Mouse (Mus musculus): Measurements from ENCODE around the gene Lrpap1. TPM values are rescaled to one million over a fixed set of nuclear protein-coding genes. Genes with fewer than 3 reads are reported as not detected.

Gene Lrpap1
- total and polyA plus RNA-seq, 2 experiments from 2014 or later, result 78.9 to 177 TPM

DNA sequence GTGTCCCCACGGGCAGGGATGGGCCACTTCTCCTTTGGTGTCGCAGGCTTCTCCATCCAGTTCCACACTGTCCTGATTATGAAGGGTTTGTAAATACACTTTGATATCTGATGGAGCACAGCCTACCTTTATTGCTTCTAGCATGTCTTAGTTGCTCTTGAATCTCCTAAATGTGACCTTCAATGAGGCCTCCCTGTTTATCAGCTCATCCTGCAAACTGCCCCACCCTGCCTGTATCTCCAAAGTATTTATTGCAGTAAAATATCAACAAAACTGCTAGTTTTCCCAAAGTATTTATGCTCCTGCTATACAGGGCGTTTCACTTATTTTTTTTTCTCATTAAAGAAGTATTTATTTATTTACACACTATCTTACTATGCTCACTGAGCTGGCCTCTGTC is 10.4 kb upstream of the Lrpap1 start:
- Histone ChIP-seq H3K27ac (ENCODE audit: low read depth, low read length) (no peak overlapping the region), H3K9ac (replicated peaks; ENCODE audit: low read length, poor library complexity, severe bottlenecking) (no peak overlapping the region), H3K4me2 (ENCODE audit: low read depth, low read length, poor library complexity, severe bottlenecking) (no peak overlapping the region), H3K4me3 (ENCODE audit: low read depth, low read length) (no peak overlapping the region), H3K9me3 (ENCODE audit: low read length) (no peaks in the 10 kb centered on the region), H3K36me3 (ENCODE audit: insufficient read depth, low read length) (no peaks in the 10 kb centered on the region), H3K4me1 (ENCODE audit: insufficient read depth, low read length) (no peaks in the 10 kb centered on the region), H3K27me3 (ENCODE audit: insufficient read depth, low read length) (no peaks in the 10 kb centered on the region)
- DNase-seq (ENCODE audit: low spot score), result no peak
- TF ChIP-seq CTCF (IDR thresholded peaks at IDR 0.05), result no peak
- WGBS, result 82% methylated on average over 3 of the region's 3 CpGs
- ATAC-seq (ENCODE audit: low FRiP score), result no peak

DNA sequence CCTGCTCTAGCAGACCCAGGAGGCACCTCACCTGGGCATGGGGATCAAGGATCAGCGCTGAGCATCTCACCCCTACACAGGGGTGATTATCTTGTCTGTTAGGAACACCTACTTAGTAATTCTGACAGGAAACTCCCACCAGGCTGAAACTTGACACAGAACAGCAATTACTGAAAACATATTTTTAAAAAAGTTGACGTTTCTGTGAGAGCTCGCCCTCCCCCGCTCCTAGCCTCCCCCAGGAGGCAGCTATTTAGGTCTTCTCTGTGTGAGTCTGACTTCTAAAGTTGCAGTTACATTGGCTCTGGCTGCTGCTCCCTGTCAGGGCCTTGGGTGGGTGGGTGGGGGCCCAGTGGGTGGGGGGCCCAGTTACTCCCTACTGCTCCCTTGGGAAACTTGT is 6.9 kb upstream of the Lrpap1 start:
- Histone ChIP-seq H3K27me3 (ENCODE audit: insufficient read depth, low read length) (no peaks in the 10 kb centered on the region), H3K27ac (ENCODE audit: low read depth, low read length) (no peak overlapping the region)
- 59% methylated on average over 4 of the region's 4 CpGs for WGBS

DNA sequence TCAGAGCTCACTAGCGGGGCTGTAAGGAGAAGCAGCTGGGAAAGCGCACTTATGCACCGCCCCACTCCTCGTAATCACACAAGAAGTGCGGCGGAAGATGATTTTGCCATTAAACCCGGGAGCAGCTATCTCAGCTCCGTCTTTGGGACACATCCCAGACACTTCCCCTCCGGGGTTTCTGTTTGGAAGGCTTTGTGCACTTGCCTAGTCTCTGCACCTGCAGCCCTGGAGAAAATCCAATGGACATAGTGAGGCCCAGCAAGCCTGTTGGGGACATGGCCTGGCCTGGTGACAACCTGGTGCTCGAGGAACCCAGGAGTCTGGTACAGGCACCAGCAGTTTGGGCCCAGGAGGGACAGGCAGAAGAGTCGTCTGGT is 344 bp upstream of the Lrpap1 start:
- WGBS, result 4% methylated on average over 11 of the region's 11 CpGs
- ATAC-seq (ENCODE audit: low FRiP score), result peak; percentile 18
- peak overlapping the region; percentile 67 for H3K4me3 ChIP-seq (ENCODE audit: low read depth, low read length)
- H3K4me2 ChIP-seq (ENCODE audit: low read depth, low read length, poor library complexity, severe bottlenecking), result peak overlapping the region; percentile 62
- H3K27me3 ChIP-seq (ENCODE audit: insufficient read depth, low read length), result no peaks in the 10 kb centered on the region
- no peaks in the 10 kb centered on the region for H3K9me3 ChIP-seq (ENCODE audit: low read length)
- H3K36me3 ChIP-seq (ENCODE audit: insufficient read depth, low read length), result peaks cover 15% of the 10 kb centered on the region
- peak overlapping the region; percentile 83 for H3K27ac ChIP-seq (ENCODE audit: low read depth, low read length)
- H3K4me1 ChIP-seq (ENCODE audit: insufficient read depth, low read length), result peaks cover 14% of the 10 kb centered on the region
- H3K9ac ChIP-seq (replicated peaks; ENCODE audit: low read length, poor library complexity, severe bottlenecking), result peak overlapping the region; percentile 81; the same call in 1 of the 2 replicates
- no peak for TF ChIP-seq CTCF (IDR thresholded peaks at IDR 0.05)
- DNase-seq (ENCODE audit: low spot score), result no peak

More for the DNA sequence above, 6.9 kb upstream of the Lrpap1 start:
- Histone ChIP-seq H3K9me3 (ENCODE audit: low read length) (no peaks in the 10 kb centered on the region), H3K4me2 (ENCODE audit: low read depth, low read length, poor library complexity, severe bottlenecking) (no peak overlapping the region), H3K4me1 (ENCODE audit: insufficient read depth, low read length) (no peaks in the 10 kb centered on the region), H3K9ac (replicated peaks; ENCODE audit: low read length, poor library complexity, severe bottlenecking) (no peak overlapping the region), H3K36me3 (ENCODE audit: insufficient read depth, low read length) (no peaks in the 10 kb centered on the region), H3K4me3 (ENCODE audit: low read depth, low read length) (no peak overlapping the region)
- DNase-seq (ENCODE audit: low spot score), result no peak
- no peak for TF ChIP-seq CTCF (IDR thresholded peaks at IDR 0.05)
- ATAC-seq (ENCODE audit: low FRiP score), result no peak

- Histone ChIP-seq H3K27me3 (ENCODE audit: insufficient read depth, low read length) (no peaks in the 10 kb centered on the region), H3K4me3 (ENCODE audit: low read depth, low read length) (peak overlapping the region; percentile 67), H3K9ac (replicated peaks; ENCODE audit: low read length, poor library complexity, severe bottlenecking) (peak overlapping the region; percentile 81), H3K27ac (ENCODE audit: low read depth, low read length) (no peak overlapping the region), H3K4me2 (ENCODE audit: low read depth, low read length, poor library complexity, severe bottlenecking) (peak overlapping the region; percentile 62), H3K4me1 (ENCODE audit: insufficient read depth, low read length) (peaks cover 14% of the 10 kb centered on the region), H3K36me3 (ENCODE audit: insufficient read depth, low read length) (peaks cover 30% of the 10 kb centered on the region), H3K9me3 (ENCODE audit: low read length) (no peaks in the 10 kb centered on the region)
- DNase-seq (ENCODE audit: low spot score) (no peak), ATAC-seq (ENCODE audit: low FRiP score) (no peak)
- WGBS, result 54% methylated on average over 8 of the region's 8 CpGs
- no peak for TF ChIP-seq CTCF (IDR thresholded peaks at IDR 0.05)
These were observed 1.2 kb downstream of the Lrpap1 start for GRCm38 (mm10) chr5:35104183-35104959.

GRCm38 (mm10) chr5:35103528-35103927 is 2.0 kb downstream of the Lrpap1 start:
- Histone ChIP-seq H3K36me3 (ENCODE audit: insufficient read depth, low read length) (peaks cover 38% of the 10 kb centered on the region), H3K9ac (replicated peaks; ENCODE audit: low read length, poor library complexity, severe bottlenecking) (0 out of 2 replicates have a peak overlapping the region, but pooled peaks have one; percentile 81), H3K4me1 (ENCODE audit: insufficient read depth, low read length) (peaks cover 14% of the 10 kb centered on the region), H3K4me2 (ENCODE audit: low read depth, low read length, poor library complexity, severe bottlenecking) (peak overlapping the region; percentile 62), H3K9me3 (ENCODE audit: low read length) (no peaks in the 10 kb centered on the region), H3K27me3 (ENCODE audit: insufficient read depth, low read length) (no peaks in the 10 kb centered on the region), H3K27ac (ENCODE audit: low read depth, low read length) (no peak overlapping the region), H3K4me3 (ENCODE audit: low read depth, low read length) (no peak overlapping the region)
- TF ChIP-seq CTCF (IDR thresholded peaks at IDR 0.05), result no peak
- DNase-seq (ENCODE audit: low spot score) (no peak), ATAC-seq (ENCODE audit: low FRiP score) (no peak)
- 88% methylated on average over 2 of the region's 2 CpGs for WGBS

GRCm38 (mm10) chr5:35103086-35103485 is 2.5 kb downstream of the Lrpap1 start:
- no peaks in the 10 kb centered on the region for H3K27me3 ChIP-seq (ENCODE audit: insufficient read depth, low read length)
- 90% methylated on average over 8 of the region's 8 CpGs for WGBS
- no peaks in the 10 kb centered on the region for H3K9me3 ChIP-seq (ENCODE audit: low read length)
- peak overlapping the region; percentile 62; the same call in 1 of the 2 replicates for H3K4me2 ChIP-seq (ENCODE audit: low read depth, low read length, poor library complexity, severe bottlenecking)
- TF ChIP-seq CTCF (IDR thresholded peaks at IDR 0.05), result no peak
- H3K9ac ChIP-seq (replicated peaks; ENCODE audit: low read length, poor library complexity, severe bottlenecking), result no peak overlapping the region
- H3K27ac ChIP-seq (ENCODE audit: low read depth, low read length), result no peak overlapping the region
- no peak for ATAC-seq (ENCODE audit: low FRiP score)
- H3K4me3 ChIP-seq (ENCODE audit: low read depth, low read length), result no peak overlapping the region
- DNase-seq (ENCODE audit: low spot score), result no peak
- peaks cover 42% of the 10 kb centered on the region for H3K36me3 ChIP-seq (ENCODE audit: insufficient read depth, low read length)
- peaks cover 14% of the 10 kb centered on the region for H3K4me1 ChIP-seq (ENCODE audit: insufficient read depth, low read length)
